Mouse (Mus musculus) forebrain, embryonic 15.5 days (tissue): ENCODE measurements around the gene Khsrp. TPM values are rescaled to one million over a fixed set of nuclear protein-coding genes. Genes with fewer than 3 reads are reported as not detected.

Experiments
- ATAC-seq: fragments of 200-750 bp; cut with Nextera tagmentation; replicated peaks from 2 replicates; pipeline ENCODE4 v1.8.0; 2017; ENCODE audit warnings: mild to moderate bottlenecking, moderate TSS enrichment, moderate library complexity
- H3K27ac ChIP-seq: fragments of 300-500 bp; sonication (generic); replicated peaks from 2 replicates; pipeline ENCODE4 v1.5.1; 2015; ENCODE audit warnings: mild to moderate bottlenecking, inconsistent platforms
- H3K27me3 ChIP-seq: fragments of 300-500 bp; sonication (generic); 2 replicates; pipeline ENCODE4 v1.6.1; 2015; ENCODE audit warnings: inconsistent platforms
- H3K36me3 ChIP-seq: fragments of 300-500 bp; sonication (generic); 2 replicates; pipeline ENCODE4 v1.6.1; 2015; ENCODE audit warnings: mild to moderate bottlenecking, inconsistent platforms
- H3K4me1 ChIP-seq: fragments of 300-500 bp; sonication (generic); 2 replicates; pipeline ENCODE4 v1.6.1; 2015; ENCODE audit warnings: inconsistent platforms
- H3K4me2 ChIP-seq: fragments of 300-500 bp; sonication (generic); replicated peaks from 2 replicates; pipeline ENCODE4 v1.6.1; 2015; ENCODE audit warnings: mild to moderate bottlenecking, inconsistent platforms
- H3K4me3 ChIP-seq: fragments of 300-500 bp; sonication (generic); 2 replicates; pipeline ENCODE4 v1.5.1; 2015; ENCODE audit warnings: mild to moderate bottlenecking, inconsistent platforms
- H3K9ac ChIP-seq: fragments of 300-500 bp; sonication (generic); replicated peaks from 2 replicates; pipeline ENCODE4 v1.6.1; 2015; ENCODE audit warnings: mild to moderate bottlenecking, inconsistent platforms
- H3K9me3 ChIP-seq: fragments of 300-500 bp; sonication (generic); 2 replicates; pipeline ENCODE4 v1.6.1; 2016; ENCODE audit warnings: inconsistent platforms
- WGBS: fragments of 180-500 bp; shearing (Covaris S2); methylation state at CpG from one replicate; pipeline ENCODE4 v1.1.7; 2015; ENCODE audit warnings: mixed read lengths; 5-methylcytosine and 5-hydroxymethylcytosine counted together
- polyA plus RNA-seq: library from polyadenylated mRNA; unstranded; fragments of >200 nt; fragmentation: Nextera tagmentation; extraction: Ambion mirVana; gene quantifications from 2 replicates; pipeline ENCODE4 v1.2.1, GENCODE M21; 2015

The Khsrp gene
- polyA plus RNA-seq, 1 experiment from 2014 or later = 37.0 TPM

- no peak for ATAC-seq
- Histone ChIP-seq H3K4me3 (no peak overlapping the region), H3K4me2 (no peak overlapping the region), H3K36me3 (peaks cover 49% of the 10 kb centered on the region), H3K9ac (no peak overlapping the region), H3K4me1 (no peaks in the 10 kb centered on the region), H3K27ac (no peak overlapping the region), H3K9me3 (no peaks in the 10 kb centered on the region), H3K27me3 (no peaks in the 10 kb centered on the region)
- WGBS = 91% methylated on average over 5 of the region's 5 CpGs
Measured at GRCm38 (mm10) chr17:57020960-57021359, 10.4 kb downstream of the Khsrp start.

- Histone ChIP-seq H3K4me3 (no peak overlapping the region), H3K36me3 (peaks cover 36% of the 10 kb centered on the region), H3K9me3 (no peaks in the 10 kb centered on the region), H3K4me2 (no peak overlapping the region), H3K27me3 (no peaks in the 10 kb centered on the region), H3K4me1 (no peaks in the 10 kb centered on the region), H3K9ac (no peak overlapping the region), H3K27ac (no peak overlapping the region)
- WGBS = 81% methylated on average over 2 of the region's 2 CpGs
- ATAC-seq = no peak
Measured at GRCm38 (mm10) chr17:57019693-57020092, 11.6 kb downstream of the Khsrp start.

GRCm38 (mm10) chr17:57012245-57012795, 19.0 kb downstream of the Khsrp start:
- WGBS = 71% methylated on average over 13 of the region's 13 CpGs
- no peaks in the 10 kb centered on the region for H3K27me3 ChIP-seq
- peaks cover 20% of the 10 kb centered on the region for H3K4me1 ChIP-seq

GRCm38 (mm10) chr17:57011236-57012141, 19.8 kb downstream of the Khsrp start, which contains the start of the genes Gtf2f1 and Gm17949:
Gene Gtf2f1 (minus strand): TSS chr17:57011288.
Gene Gm17949 (plus strand): TSS chr17:57011469.
- WGBS = under 1% methylated on average over 51 of the region's 51 CpGs
- peaks cover 23% of the 10 kb centered on the region for H3K36me3 ChIP-seq
- peak; percentile 93 for ATAC-seq
- peak within 1 kb of the TSS; percentile 74 for H3K9ac ChIP-seq
- H3K9me3 ChIP-seq = no peaks in the 10 kb centered on the region
- peak within 1 kb of the TSS; percentile 95 for H3K27ac ChIP-seq
- H3K4me3 ChIP-seq = peak within 1 kb of the TSS; percentile 79
- no peaks in the 10 kb centered on the region for H3K27me3 ChIP-seq
- peak within 1 kb of the TSS; percentile 81 for H3K4me2 ChIP-seq
- H3K4me1 ChIP-seq = peaks cover 20% of the 10 kb centered on the region

More at GRCm38 (mm10) chr17:57012245-57012795, 19.0 kb downstream of the Khsrp start:
- no peak for ATAC-seq
- Histone ChIP-seq H3K9me3 (no peaks in the 10 kb centered on the region), H3K27ac (peak overlapping the region; percentile 95), H3K4me2 (peak overlapping the region; percentile 69), H3K4me3 (peak overlapping the region; percentile 79), H3K9ac (peak overlapping the region; percentile 63; the same call in 1 of the 2 replicates), H3K36me3 (peaks cover 14% of the 10 kb centered on the region)

GRCm38 (mm10) chr17:57010911-57011235, 20.4 kb downstream of the Khsrp start:
- Histone ChIP-seq H3K36me3 (peaks cover 29% of the 10 kb centered on the region), H3K27ac (peak overlapping the region; percentile 95), H3K4me2 (peak overlapping the region; percentile 81), H3K9ac (peak overlapping the region; percentile 74), H3K27me3 (no peaks in the 10 kb centered on the region), H3K4me1 (peaks cover 20% of the 10 kb centered on the region), H3K9me3 (no peaks in the 10 kb centered on the region), H3K4me3 (peak overlapping the region; percentile 79)
- ATAC-seq = peak; percentile 53
- WGBS = under 1% methylated on average over 19 of the region's 19 CpGs

- no peak overlapping the region for H3K27ac ChIP-seq
- H3K4me1 ChIP-seq = peaks cover 17% of the 10 kb centered on the region
- no peaks in the 10 kb centered on the region for H3K27me3 ChIP-seq
- peaks cover 59% of the 10 kb centered on the region for H3K36me3 ChIP-seq
- ATAC-seq = no peak
- H3K4me3 ChIP-seq = no peak overlapping the region
- 93% methylated on average over 13 of the region's 13 CpGs for WGBS
- no peak overlapping the region for H3K9ac ChIP-seq
- no peaks in the 10 kb centered on the region for H3K9me3 ChIP-seq
- H3K4me2 ChIP-seq = no peak overlapping the region
Measured at GRCm38 (mm10) chr17:57007137-57007905, 24.0 kb downstream of the Khsrp start.

GRCm38 (mm10) chr17:57003994-57004393, 27.3 kb downstream of the Khsrp start:
- ATAC-seq = no peak
- no peak overlapping the region for H3K27ac ChIP-seq
- no peaks in the 10 kb centered on the region for H3K4me1 ChIP-seq
- peaks cover 60% of the 10 kb centered on the region for H3K36me3 ChIP-seq
- H3K4me3 ChIP-seq = no peak overlapping the region
- H3K27me3 ChIP-seq = no peaks in the 10 kb centered on the region
- H3K4me2 ChIP-seq = no peak overlapping the region
- WGBS = 95% methylated on average over 7 of the region's 7 CpGs
- no peak overlapping the region for H3K9ac ChIP-seq
- H3K9me3 ChIP-seq = no peaks in the 10 kb centered on the region

- H3K36me3 ChIP-seq = peaks cover 42% of the 10 kb centered on the region
- WGBS = 78% methylated on average over 8 of the region's 8 CpGs
- H3K4me3 ChIP-seq = no peak overlapping the region
- no peaks in the 10 kb centered on the region for H3K27me3 ChIP-seq
- no peak overlapping the region for H3K4me2 ChIP-seq
- ATAC-seq = no peak
- H3K4me1 ChIP-seq = peaks cover 17% of the 10 kb centered on the region
- no peak overlapping the region for H3K9ac ChIP-seq
- no peaks in the 10 kb centered on the region for H3K9me3 ChIP-seq
- no peak overlapping the region for H3K27ac ChIP-seq
Measured at GRCm38 (mm10) chr17:57001228-57001627, 30.1 kb downstream of the Khsrp start.

GRCm38 (mm10) chr17:56999968-57000609, 31.2 kb downstream of the Khsrp start, which contains the start of gene Pspn:
Gene Pspn (minus strand): TSS chr17:57000018.
- Histone ChIP-seq H3K36me3 (peaks cover 42% of the 10 kb centered on the region), H3K27me3 (no peaks in the 10 kb centered on the region), H3K9ac (no peak within 1 kb of the TSS), H3K4me1 (peaks cover 17% of the 10 kb centered on the region), H3K4me3 (no peak within 1 kb of the TSS), H3K9me3 (no peaks in the 10 kb centered on the region), H3K4me2 (no peak within 1 kb of the TSS), H3K27ac (no peak within 1 kb of the TSS)
- 91% methylated on average over 9 of the region's 9 CpGs for WGBS
- ATAC-seq = no peak

GRCm38 (mm10) chr17:56999414-56999813, 31.9 kb downstream of the Khsrp start:
- Histone ChIP-seq H3K27ac (no peak overlapping the region), H3K27me3 (no peaks in the 10 kb centered on the region), H3K9me3 (no peaks in the 10 kb centered on the region), H3K9ac (no peak overlapping the region), H3K4me2 (no peak overlapping the region), H3K4me1 (peaks cover 17% of the 10 kb centered on the region), H3K36me3 (peaks cover 44% of the 10 kb centered on the region), H3K4me3 (no peak overlapping the region)
- 97% methylated on average over 9 of the region's 9 CpGs for WGBS
- ATAC-seq = no peak

GRCm38 (mm10) chr17:56997029-56997667, 34.2 kb downstream of the Khsrp start, which contains the start of gene Alkbh7:
Gene Alkbh7 (plus strand): TSS chr17:56997339.
- peak within 1 kb of the TSS; percentile 57 for H3K4me2 ChIP-seq
- H3K4me1 ChIP-seq = peaks cover 20% of the 10 kb centered on the region
- no peaks in the 10 kb centered on the region for H3K27me3 ChIP-seq
- peak within 1 kb of the TSS; percentile 78 for H3K27ac ChIP-seq
- H3K36me3 ChIP-seq = peaks cover 42% of the 10 kb centered on the region
- H3K9ac ChIP-seq = peak within 1 kb of the TSS; percentile 65
- ATAC-seq = peak; percentile 98
- peak within 1 kb of the TSS; percentile 80 for H3K4me3 ChIP-seq
- no peaks in the 10 kb centered on the region for H3K9me3 ChIP-seq
- WGBS = under 1% methylated on average over 38 of the region's 38 CpGs
